Mouse (Mus musculus) adrenal gland, postnatal 14 days (tissue): ENCODE measurements around the gene Retreg3. TPM values are rescaled to one million over a fixed set of nuclear protein-coding genes. Genes with fewer than 3 reads are reported as not detected.

Source experiments
- DNase-seq: peaks from one replicate; pipeline ENCODE4 v3.0.0; 2021; ENCODE audit warnings: mixed read lengths
- microRNA-seq, 2 experiments: library from miRNA; unstranded; fragments of <30 nt; microRNA quantifications; one replicate each; pipeline ENCODE4 v1.2.0; 2021
- total RNA-seq: library from RNA; stranded (reverse); gene quantifications from 2 replicates; pipeline ENCODE4 v1.2.3, GENCODE M21; 2021

Gene Retreg3
- total RNA-seq, 1 experiment from 2014 or later = 53.7 TPM

- peak; percentile 43 for DNase-seq
These were observed 66.8 kb downstream of the Retreg3 start for GRCm38 (mm10) chr11:101052751-101053473.

- no peak for DNase-seq
These were observed 68.1 kb downstream of the Retreg3 start for GRCm38 (mm10) chr11:101051617-101052016.

DNA sequence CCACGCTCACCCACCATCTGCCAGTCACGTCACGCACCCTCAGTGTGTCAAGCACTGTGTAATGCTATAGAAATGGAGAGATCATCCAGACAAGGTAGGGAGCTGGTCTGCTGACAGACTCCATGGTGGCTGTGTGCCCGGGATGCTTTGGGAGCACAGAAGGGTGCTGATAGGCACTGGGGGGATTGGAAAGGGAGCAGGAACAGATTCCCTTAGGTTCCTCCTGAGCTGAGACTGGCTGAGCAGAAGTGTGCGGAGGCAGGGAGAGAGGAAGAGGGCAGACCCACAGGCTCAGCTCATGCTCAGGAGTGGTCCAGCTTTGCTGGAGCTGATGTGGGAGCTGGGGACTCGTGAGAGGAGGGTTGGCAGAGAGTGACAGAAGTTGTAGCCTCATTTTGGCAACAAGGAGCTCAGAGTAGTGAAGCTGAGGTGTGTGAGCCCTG, 68.6 kb downstream of the Retreg3 start:
- no peak for DNase-seq

DNA sequence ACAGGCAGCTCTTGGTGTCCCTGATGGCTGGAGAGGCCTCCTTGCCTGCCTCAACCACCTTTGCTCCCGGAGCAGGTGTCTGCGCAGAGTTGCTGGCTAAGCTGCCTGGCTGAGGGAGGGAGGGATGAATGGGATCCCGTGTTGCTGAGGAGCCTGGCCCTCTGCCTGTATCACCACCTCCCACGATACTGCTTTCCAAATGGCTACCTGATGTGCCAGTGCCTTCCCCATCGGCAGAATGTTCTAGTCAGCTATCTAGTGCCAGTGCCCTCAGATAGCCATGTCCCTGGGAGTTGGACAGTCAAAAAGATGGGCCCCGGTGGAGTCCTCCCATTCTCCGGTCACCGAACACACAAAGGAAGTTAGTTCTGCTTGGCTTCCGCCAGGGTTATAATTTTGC, 69.3 kb downstream of the Retreg3 start:
- no peak for DNase-seq

DNA sequence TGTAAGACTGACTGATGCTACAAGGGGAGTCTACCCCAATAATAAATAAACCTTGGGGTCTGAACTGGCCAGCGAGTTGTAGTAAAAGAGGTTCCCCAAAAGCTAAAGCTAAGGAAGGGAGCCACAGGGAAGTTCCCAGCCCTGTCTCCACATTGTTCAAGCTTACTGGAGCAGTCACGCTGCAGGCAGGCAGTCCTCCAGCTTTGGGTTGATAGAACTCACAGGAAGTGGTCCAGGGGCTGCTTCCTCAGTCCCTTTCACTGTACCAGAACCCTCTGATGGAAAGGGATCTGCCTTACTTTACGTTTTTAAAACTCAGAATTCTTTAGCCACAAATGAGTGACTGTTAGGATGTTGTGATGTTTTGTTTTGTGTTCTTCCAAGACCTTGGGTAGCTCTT, 72.2 kb downstream of the Retreg3 start:
- DNase-seq = no peak

- DNase-seq = no peak
These were observed 73.3 kb downstream of the Retreg3 start for GRCm38 (mm10) chr11:101046440-101046839.

Small RNAs within 50 kb of the gene (microRNA-seq; reads per million reads assigned to microRNA genes)
- 0 reads per million in 2 experiments for gene Gm27626

Other genes starting within 250 kb of the Retreg3 start
- 75.1 and 82.4 TPM in 2 replicates for gene Stat3, start 180.4 kb downstream of the Retreg3 start, total RNA-seq
- 290 and 306 TPM in 2 replicates for gene Cavin1, start 149.0 kb downstream of the Retreg3 start, total RNA-seq
- 91.3 and 111 TPM in 2 replicates for gene Atp6v0a1, start 110.4 kb downstream of the Retreg3 start, total RNA-seq
- 29.6 and 30.8 TPM in 2 replicates for gene Naglu, start 49.9 kb downstream of the Retreg3 start, total RNA-seq
- 0.85 and 1.2 TPM in 2 replicates for gene Hsd17b1, start 41.5 kb downstream of the Retreg3 start, total RNA-seq
- gene Coasy, start 37.3 kb downstream of the Retreg3 start, total RNA-seq = 87.7 and 97.6 TPM in 2 replicates
- 39.8 and 45.9 TPM in 2 replicates for gene Mlx, start 32.6 kb downstream of the Retreg3 start, total RNA-seq
- gene Psmc3ip, start 24.5 kb downstream of the Retreg3 start, total RNA-seq = 6.6 and 8.8 TPM in 2 replicates
- gene Tubg1, start within 50 bp of the Retreg3 start, total RNA-seq = 45.9 and 48.6 TPM in 2 replicates
- gene Tubg2, start 36.0 kb upstream of the Retreg3 start, total RNA-seq = 7.2 and 7.9 TPM in 2 replicates
- 10.9 and 13.5 TPM in 2 replicates for gene Cntnap1, start 50.6 kb upstream of the Retreg3 start, total RNA-seq
- 30.5 and 32.7 TPM in 2 replicates for gene Plekhh3, start 51.5 kb upstream of the Retreg3 start, total RNA-seq
- 1.4 and 1.5 TPM in 2 replicates for gene Ccr10, start 55.5 kb upstream of the Retreg3 start, total RNA-seq
- 28.8 and 37.7 TPM in 2 replicates for gene Ezh1, start 106.6 kb upstream of the Retreg3 start, total RNA-seq
- gene Ramp2, start 126.1 kb upstream of the Retreg3 start, total RNA-seq = 107 and 145 TPM in 2 replicates
- 116 and 120 TPM in 2 replicates for gene Vps25, start 133.8 kb upstream of the Retreg3 start, total RNA-seq
- gene Wnk4, start 140.7 kb upstream of the Retreg3 start, total RNA-seq = 3.4 and 3.6 TPM in 2 replicates
- 0.44 and 0.86 TPM in 2 replicates for gene Cntd1, start 159.1 kb upstream of the Retreg3 start, total RNA-seq
- 79.4 and 80.1 TPM in 2 replicates for gene Coa3, start 159.2 kb upstream of the Retreg3 start, total RNA-seq
- 135 and 147 TPM in 2 replicates for gene Becn1, start 182.4 kb upstream of the Retreg3 start, total RNA-seq
- gene Psme3, start 196.3 kb upstream of the Retreg3 start, total RNA-seq = 148 and 152 TPM in 2 replicates
- 7.3 and 10.2 TPM in 2 replicates for gene Aoc2, start 205.2 kb upstream of the Retreg3 start, total RNA-seq
- 125 and 168 TPM in 2 replicates for gene Aoc3, start 210.7 kb upstream of the Retreg3 start, total RNA-seq
- 8.4 and 26.4 TPM in 2 replicates for gene G6pc, start 247.7 kb upstream of the Retreg3 start, total RNA-seq